Mouse (Mus musculus) ZHBTc4 (cell line): Measurements from ENCODE around the gene Fggy.
A peak's percentile ranks its signal among the peaks of the same experiment; 100 is the strongest.

Source experiments
- DNase-seq: peaks from one replicate; pipeline ENCODE4 v3.0.0-alpha.2; 2011; ENCODE audit warnings: low read depth, low spot score

Gene Fggy

DNA sequence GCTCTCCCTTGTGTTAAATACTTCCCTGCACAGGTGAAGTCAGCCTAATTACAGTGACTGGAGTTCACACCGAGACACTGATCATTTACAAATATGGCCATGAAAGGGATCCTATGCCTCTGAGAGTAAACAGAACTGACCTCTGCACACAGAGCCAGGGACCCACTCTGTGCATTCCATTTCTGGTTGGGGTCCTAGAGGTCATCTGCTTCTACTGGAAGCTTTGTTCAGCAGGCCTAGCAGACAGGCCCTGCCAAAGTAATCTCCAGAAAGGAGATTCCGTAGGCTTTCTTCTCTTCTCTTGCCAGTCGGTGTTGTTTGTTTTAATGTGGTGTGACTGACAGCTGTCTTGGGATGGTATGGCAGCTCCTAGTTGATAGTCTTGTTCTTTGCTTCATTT, 101.7 kb downstream of the Fggy start:
- DNase-seq: peak; percentile 9

DNA sequence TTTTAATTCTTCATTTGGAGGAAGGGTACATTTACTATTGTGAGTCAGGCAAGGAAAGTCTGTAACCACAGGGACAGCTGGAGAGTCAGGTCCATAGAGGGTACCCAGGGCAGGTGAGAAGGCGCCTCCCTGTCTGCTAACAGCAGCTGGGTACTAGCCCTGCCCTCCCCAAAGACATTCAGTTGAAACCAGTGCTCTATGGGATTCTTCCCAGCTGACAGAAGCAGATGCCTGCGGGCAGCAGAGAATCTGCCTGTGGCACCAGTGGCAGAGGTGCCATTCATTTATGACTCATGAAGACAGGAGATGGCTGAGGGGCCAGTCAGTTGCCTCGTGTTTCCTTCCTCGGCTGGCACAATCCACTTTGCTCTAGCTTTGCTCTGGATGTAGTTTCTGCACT, 106.3 kb downstream of the Fggy start:
- DNase-seq: no peak

DNA sequence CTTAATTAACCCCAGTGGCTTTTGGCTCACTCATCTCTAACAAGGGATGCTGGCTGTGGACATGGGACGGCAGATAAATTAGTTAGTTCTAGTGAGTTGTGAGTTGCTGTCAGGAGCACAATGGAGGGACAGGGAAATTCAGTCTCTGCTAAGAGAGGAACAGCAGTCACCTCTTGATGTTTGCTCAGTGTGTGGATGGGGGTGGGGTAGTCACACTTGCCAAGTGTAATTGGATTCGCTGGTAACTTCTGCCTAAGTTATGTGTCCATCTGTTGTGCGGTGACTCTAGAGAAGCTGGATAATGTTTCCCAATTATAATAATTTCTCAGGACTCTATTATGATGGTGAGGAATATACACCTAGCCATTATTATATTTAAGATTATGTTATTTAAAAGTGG, 107.0 kb downstream of the Fggy start:
- no peak for DNase-seq

DNA sequence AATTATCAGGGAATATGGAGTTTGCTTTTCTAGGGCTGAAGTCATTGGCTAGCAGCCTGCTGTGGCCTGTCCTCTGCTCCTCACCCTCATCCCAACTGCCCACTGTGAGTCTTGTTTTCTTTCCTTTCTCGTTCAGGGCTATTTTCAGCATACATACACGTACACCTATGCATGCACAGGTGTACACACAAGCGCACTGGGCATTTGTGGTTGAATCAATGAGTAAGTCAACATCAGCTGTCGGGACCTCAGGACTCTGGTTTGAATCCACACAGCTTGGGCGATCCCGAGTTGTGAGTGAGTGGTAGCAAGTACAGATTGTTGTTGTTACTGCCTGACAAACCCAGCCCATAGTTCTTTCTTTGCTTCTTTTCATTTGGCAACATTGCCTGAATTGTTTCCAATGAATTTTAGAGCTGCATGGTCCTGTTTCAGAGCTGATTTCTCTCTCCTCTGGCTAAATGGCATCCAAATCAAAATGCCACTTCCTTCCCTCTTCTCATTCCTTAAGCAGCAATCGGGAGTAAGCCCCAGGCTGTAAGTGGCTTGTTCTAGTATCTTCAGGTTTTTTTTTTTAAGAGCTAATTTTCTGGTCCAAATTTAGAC, 109.1 kb downstream of the Fggy start:
- DNase-seq: no peak

DNA sequence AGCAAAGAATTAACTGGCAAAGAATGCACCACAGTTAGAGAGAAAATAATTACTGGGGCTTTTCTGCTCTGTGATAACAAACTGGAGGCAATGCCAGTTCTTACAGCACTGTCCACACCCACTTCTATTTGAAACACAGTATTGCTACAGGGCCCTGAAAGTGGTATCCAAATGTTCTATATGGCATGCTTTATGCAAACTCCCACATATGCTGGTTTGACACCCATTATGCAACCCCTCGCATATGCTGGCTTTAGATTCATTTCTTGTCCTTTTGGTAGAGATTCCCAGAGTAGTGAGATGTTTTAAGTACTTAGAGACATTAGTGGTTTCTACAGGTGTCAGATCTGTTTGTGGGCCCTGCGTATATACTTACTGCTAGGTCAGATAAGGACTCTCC, 109.6 kb downstream of the Fggy start:
- DNase-seq: no peak

DNA sequence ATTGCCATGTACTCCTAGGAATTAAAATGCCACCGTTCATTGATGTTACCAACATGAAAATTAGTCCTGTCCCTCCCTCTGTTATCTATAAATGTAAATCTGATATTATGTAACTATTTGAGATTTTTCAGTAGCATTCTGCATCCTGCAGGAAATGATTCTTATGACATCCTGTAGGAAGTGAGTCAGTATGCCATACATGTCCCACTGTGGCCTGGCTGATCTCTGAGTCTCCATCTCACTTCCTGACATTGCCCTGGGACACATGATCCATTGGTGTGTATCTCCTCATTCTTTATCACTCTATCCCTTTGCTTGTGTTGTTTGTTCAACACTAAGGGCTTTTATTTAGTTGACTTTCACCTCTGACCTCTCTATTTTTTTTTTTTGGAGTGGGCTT, 110.3 kb downstream of the Fggy start:
- no peak for DNase-seq

DNA sequence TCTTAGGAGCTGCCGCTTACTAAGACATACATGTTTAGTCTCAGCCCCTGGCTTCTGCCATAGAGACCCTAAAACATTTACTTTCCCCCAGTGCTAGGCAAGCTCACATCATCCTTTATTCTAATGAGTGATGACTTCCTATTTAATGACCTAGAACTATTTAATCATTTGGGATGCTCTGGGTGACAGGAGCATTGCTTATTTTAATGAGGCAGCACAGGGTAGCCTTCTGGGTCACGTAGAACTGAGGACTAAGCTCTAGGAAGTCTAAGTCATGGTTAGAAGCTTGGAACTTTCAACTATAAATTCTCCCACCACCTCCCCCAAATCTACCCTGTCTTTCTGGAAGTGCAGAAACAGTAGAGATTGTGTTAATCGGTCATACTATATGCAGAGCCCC, 111.2 kb downstream of the Fggy start:
- DNase-seq: no peak

DNA sequence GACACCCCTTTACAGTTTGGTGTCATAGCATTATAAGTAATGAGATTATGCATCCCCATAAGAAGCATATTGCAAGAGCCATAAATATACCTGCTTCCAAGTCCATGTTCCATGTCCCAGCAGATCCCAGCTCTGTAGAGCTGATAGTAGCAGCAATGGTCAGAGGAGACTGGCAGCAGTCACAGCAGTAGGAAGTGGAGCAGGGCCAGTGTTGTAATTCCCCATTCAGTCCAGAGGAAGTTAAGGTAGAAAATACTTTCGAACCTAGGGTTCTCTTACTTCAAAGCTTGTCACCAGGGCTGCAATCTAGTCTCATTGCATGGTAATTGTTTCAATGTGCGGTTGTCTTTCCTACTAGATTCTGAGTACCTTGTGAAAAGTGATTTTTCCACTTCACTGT, 112.0 kb downstream of the Fggy start:
- DNase-seq: no peak

DNA sequence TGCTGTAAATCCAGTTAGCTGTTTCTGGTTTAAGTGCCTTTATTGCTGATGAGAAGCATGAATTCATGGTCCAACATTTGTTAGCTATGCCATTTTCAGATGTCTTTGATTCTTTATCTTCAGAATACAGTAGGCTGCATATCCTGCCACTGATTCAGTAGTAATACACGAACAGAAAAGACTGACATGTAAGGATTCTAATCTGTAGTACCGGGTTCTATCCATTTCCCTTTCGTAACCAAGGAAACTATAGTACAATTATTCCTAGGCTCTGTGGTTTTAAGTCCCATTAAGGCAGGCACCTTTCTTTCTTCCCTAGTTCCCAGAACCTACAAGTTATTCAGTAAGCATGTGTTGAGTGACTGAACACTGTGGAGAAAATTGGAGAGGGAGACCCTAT, 113.3 kb downstream of the Fggy start:
- no peak for DNase-seq

DNA sequence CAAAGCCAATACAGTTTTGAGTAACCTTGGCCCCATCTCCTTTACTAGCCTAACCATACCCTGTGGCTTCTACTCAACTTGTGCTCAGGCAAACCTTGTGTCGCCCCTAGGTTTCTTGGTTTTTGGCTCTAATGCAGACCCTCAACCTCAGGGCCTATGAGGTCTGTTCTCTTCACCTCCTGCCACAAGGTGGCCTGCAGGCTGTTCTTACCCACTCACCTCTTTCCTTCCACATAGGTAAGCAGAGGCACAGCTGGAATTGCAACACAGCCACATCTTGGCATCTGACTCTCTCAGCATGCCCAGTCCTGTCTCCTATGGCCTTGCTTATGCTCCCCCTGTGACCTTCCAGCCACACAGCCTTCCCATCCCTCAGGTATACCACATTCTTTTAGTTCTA, 114.7 kb downstream of the Fggy start:
- no peak for DNase-seq

DNA sequence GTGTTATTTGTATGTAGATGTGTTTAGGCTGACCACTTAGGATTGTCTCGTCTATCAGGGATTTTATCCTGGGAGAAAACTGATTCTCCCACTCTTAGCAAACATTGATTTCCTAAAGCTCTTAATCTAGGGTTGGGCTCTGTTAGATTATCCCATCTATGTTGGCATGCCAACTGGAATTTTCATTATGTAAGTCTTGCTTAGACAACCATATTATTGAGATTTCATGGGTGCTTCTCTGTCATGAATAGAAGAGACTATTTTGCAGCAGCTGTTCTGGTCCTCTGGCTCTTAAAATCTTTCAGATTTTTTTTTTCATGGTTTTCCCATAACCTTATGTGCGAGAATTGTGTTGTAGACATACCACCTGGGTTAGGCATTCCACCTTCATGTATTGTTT, 119.1 kb downstream of the Fggy start:
- DNase-seq: no peak

DNA sequence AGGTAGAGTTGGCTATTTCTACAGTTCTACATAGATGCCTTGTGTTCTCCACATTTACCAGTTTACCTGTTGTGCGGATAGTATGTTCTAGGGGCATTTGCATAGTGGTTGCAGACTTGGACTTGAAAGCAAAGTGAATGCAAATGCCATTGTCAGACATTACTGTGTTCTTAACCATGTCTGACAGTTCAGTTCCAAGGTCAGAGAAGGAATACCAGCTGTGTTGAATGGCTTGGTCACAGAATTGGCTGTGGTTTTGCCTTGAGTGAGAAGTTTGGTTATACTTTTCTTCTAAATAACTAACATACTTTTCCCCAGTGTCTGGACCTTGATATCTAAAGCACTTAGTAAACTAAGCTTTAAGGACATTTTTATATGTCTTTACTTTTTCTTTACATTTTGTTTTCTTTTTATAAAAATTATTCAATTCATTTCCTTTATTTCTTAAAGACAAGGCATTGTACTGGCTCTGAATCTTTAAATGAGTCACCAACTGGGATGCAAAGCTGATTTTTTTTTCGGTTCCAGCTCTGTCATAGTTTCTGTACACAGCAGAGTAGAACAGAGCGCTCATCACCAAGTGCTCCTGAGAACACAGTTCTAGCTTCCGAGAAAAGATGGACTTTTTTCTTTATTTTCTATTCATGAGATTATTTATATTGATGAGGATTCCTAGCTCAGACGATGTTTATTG, 123.6 kb downstream of the Fggy start:
- DNase-seq: peak; percentile 14

DNA sequence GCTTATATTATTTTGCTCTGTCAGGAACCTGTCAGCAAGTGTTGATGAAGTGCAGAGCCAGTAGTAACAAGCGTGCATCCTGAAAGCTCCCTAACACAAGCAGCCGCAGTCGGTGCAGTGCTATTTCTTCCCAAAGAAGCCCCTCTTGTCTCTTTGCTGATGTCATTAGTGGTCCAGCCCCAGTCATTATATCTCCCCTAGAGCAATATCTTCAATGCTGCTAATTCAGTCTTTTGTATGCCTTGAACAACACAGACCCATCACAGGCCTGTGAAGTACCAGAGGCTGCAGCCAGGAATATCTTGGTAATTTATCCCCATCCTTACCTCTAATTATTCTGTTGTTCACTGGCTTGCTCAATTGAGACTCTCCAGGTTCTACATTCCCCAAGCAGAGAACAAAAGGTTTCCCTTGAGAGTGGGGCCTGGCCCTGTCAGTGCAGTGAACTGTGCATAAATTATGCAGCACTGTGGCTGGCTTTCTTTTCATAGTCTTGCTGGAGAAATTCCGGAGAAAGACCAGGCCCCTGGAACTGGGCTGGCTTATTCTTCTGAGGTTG, 127.3 kb downstream of the Fggy start:
- DNase-seq: peak; percentile 95

DNA sequence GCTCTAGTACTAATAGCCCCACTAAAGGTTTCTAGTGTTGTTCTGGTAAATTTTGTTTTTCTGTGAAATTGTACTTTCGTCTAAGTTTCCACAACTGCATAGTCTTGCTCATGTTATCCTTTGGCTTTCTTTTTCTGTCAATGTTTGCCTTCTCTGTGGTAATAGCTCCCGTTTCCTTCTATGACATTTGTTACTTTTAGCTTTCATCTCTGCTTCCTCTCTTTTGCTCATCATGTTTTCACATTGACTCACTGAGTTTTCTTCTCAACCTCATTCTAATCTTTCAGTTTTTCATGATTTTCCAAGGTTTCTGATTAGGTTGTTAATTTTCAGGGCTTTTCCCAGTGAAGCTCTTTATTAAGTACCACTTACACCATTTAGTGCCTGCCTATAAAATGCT, 129.5 kb downstream of the Fggy start:
- no peak for DNase-seq

DNA sequence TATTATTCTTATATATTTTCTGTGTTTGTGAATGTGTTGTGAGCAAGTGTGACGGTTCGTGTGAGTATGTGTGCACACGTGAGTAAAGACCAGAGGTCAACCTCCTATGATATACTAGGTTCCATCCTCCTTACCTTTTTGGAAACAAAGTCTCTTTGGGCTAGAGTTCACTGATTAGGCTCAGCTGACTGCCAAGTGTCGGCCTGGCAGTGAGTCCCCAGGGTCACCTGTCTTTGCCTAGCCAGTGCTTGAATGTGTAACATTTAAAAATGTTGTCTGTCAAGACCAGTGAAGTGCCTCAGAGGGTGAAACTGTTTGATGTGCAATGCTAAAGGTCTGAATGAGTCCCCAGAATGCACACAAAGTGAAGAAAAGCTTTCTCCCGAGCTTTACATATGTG, 130.0 kb downstream of the Fggy start:
- no peak for DNase-seq

DNA sequence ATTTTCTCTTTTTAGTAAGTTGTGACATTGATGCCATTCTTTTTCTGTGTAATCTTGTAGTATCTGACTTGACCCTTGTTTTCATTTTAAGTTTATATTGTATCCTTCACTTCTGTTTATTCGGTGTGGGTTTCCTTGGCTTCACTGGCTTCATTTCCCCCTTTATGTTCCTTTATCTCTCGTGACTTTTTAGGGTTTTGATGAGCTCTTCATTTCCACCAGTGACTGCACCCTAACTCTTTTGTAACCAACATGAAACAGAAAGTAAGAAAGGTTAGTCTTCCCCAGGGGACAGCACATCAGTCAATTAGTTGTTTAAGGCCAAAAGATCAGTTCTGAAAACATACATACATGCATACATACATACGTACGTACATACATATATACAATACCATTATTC, 130.9 kb downstream of the Fggy start:
- no peak for DNase-seq

DNA sequence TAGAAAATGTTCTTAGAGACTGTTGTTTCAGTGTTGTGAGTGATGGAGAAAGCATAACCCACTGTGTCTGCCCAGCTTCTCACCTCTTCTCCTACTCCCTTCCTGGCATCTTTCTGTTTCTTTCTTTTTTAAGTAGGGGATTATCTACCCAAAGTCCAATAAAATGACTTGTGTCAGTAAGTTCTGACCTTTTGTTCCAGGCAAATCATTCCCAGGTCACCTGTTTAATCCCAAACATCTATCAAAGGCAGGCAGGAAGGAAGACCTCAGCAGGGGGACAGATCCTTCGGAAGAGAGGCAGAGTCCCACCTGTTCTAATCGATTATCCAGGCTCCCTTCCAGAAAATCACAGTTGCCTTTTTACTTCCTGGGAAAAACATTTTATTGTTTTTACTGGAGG, 143.1 kb downstream of the Fggy start:
- DNase-seq: no peak

DNA sequence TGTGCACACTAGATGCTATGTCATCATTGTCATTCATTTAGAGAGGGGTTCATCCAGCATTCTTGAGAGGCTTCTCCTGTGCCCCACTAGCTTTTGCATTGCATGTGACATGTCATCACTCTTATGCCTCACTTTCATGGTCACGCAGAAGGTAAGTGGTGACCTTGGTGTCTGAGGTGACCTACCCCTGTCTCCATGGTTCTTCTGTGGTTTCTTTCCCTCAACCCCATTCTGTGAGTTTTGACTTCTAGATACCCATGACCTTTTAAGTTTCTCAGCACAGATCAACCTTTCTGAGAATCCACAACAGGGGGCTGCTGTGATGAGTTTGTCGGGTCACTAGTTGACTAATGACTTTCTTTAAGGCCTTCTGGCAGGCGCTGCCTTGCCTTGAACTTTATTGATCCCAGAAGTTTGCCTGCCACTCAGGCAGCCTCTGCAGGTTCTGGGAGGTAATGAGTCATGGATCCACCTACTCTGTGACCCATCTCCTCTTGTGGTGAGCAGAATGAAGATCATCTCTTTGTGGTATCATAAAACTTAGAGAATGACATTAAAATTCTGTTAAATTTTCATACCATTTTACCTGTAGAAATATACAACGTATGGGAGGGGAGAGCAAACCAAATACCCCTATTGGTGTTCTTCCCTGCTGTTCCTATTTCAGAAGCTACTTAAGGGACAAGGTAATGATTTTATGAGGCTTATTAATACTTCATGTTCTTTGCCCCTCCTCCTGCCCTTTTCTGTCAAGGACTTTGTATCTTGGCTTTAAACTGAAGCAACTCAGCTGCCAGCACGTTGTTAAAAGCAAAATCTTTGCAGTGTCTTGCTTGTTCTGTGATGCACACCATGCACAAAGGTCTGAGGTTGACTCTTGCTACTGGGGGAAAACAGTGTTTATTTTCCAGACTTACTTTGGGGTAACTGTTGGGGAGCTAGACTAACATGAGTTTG, 150.9 kb downstream of the Fggy start:
- no peak for DNase-seq

DNA sequence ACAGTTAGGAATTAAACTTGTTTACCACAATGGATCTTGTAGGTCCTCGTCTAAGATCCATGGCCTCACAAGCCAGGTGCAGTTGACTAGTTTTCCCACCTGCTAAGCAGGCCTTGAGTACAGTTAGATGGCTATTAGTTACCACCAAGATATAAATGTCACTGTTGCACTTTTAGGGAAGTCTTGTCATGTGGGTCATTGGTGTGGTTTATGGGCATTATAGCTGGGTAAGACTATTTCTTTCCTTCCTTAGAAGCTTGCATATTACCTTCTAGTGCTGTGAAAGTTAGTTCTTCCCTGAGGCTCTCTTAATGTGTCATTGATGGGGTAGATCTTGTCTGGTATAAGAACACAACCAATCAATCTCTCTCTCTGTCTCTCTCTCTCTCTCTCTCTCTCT, 152.4 kb downstream of the Fggy start:
- no peak for DNase-seq

DNA sequence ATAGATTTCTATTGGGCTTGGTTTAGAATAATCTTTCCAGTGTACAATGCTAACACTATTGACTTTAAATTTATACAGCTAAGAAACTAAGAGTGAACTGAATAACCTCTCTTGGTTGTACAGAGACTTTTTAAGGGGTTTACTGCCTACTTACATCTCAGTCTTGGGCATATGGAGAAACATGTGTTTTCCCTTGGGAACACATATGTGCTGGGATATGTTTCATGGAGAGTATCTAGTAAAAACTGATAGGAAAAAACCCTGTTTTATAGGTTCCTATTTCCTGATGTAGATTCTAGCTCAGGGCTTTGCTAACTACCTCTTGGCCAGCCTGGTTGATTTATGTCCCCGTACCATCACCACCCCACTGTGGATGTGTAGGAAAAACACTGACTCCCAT, 155.5 kb downstream of the Fggy start:
- no peak for DNase-seq

DNA sequence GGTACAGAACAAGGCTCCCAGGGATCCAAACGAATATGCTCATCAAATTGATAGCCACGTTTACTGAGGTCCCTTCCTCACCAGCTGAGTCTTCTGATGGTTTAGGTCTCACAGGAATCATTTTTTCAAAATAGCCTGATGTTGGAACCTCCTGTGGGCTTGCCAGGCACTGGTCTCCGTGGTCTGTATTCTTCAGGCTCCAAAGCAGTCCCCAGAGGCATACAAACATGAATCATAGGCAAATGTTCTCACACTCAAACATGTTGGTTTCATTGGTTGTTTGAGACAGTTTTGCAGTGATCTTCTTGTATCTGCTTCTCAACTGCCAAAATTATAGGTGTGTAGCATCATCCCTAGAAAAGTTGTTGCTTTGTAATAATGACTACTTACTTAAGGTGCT, 156.0 kb downstream of the Fggy start:
- DNase-seq: no peak

DNA sequence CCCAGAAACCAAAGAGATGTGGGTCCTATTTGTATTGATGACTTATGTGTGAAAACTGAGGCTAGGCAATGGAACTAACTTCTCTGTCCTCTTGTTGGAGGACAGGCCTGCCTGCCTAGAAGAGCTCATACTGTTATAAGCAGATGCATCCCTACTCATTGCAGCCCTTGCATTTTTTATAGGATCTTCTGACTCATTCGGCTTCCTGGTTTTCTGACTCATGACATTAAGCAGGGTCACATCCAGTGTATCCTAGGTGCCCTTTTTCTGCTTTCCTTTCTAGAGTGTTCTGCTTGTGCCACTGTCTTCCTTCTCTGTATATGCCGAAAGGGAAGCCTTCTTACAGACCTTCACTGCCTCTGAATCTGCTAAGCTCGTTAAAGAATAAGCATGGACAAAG, 158.8 kb downstream of the Fggy start:
- no peak for DNase-seq
